Mouse (Mus musculus): Measurements from ENCODE around the gene Arhgap19.

DNA sequence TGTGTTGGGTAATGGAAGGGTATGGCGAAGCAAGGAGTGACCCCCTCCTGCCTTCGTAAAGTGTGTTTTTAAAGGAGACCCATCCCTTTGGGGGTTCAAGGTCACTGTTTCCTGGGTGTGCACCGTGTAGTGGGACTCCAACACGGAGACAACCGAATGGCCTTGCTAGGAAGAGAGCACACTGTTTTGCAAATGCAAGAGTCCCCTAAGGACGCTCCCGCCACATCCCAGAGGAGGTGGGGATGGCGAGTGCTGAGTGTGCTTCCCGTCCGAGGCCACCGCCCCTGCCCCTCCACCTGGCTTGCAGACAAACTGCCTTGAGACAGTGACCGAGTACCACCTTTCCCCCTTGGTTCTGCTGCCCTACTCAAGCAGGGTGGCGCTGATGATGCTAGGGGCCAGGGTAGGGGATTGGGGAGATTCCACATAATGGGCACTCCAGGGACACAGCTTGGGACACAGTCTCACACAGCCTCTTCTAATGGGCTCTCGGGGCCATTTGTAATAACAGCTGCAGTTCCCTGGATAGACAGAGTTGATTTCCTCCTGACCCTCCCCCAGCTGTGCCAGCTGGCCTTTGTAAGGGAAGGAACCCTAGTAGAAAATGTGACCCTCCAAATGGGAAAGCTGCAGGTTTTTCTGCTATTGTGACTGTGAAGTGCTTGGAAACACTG is 30.0 kb upstream of the Arhgap19 start:
- TF ChIP-seq CTCF (conservative IDR thresholded peaks at IDR 0.05; ENCODE audit: low read length) = no peak
- TF ChIP-seq NANOG (IDR thresholded peaks at IDR 0.05; ENCODE audit: borderline replicate concordance, low read length) = no peak
